Mouse (Mus musculus): Measurements from ENCODE around the gene Peak1. TPM values are rescaled to one million over a fixed set of nuclear protein-coding genes. Genes with fewer than 3 reads are reported as not detected.
A peak's percentile ranks its signal among the peaks of the same experiment; 100 is the strongest.

Peak1 gene
- total RNA-seq, 2 experiments from 2014 or later, result 36.7 TPM

- TF ChIP-seq CTCF (IDR thresholded peaks at IDR 0.05), result peak; percentile 8
- Histone ChIP-seq H3K4me3 (no peak overlapping the region), H3K27ac (no peak overlapping the region)
- intact Hi-C loops (cut with DNase I), result loop anchor here (10.0 kb wide), 1 partner anchor 90 kb away; no protein-coding TSS in a partner anchor
- no peak for DNase-seq (ENCODE audit: extremely low spot score in 1 of 2, low spot score in 2 of 2)
These were observed 3.5 kb downstream of the Peak1 start for GRCm38 (mm10) chr9:56414322-56414721.

DNA sequence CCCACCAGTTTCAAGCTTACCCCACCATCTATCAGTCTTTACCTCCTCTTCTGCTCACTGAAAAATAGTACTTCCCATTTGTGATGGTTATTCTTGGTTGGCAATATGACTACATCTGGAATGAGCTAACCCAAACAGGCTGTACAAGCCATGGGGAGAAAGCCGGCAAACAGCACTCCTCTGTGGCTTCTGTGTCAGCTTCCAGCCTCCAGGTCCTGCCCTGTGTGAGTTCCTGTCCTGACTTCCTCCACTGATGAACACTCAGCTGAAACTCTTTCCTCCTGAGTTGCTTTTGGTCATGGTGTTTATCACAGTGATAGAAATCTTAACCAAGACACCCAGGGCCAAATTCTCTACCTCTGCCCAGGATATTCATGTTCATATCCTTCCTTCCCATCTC, 5.2 kb downstream of the Peak1 start:
- intact Hi-C loops (cut with DNase I), result loop anchor here (10.0 kb wide), 1 partner anchor 88 kb away; no protein-coding TSS in a partner anchor
- no peak for DNase-seq (ENCODE audit: extremely low spot score in 1 of 2, low spot score in 2 of 2)
- no peak overlapping the region for H3K27ac ChIP-seq

DNA sequence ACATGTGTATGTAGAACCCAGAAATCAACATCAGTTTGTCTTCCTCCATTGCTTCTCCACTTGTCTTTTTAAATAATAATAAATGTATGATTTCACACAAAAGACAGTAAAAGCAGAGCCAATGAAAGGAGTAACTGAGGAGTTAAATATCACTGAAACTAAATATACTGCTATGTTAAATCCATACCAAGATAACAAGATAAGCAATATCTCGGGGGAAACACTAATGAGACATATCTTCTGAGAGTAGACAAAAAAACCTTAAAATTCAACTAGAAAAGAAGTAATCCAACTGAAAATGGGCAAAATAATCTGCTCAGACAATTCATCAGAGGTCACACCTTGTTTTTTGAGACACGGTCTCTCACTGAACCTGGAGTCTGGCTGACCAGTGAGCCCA, 7.9 kb downstream of the Peak1 start:
- no peak overlapping the region for H3K27ac ChIP-seq
- TF ChIP-seq CTCF (IDR thresholded peaks at IDR 0.05), result no peak
- no peak for DNase-seq (ENCODE audit: extremely low spot score in 1 of 2, low spot score in 2 of 2)
- H3K4me3 ChIP-seq, result no peak overlapping the region
- intact Hi-C loops (cut with DNase I), result loop anchor here (10.0 kb wide), 1 partner anchor 85 kb away; no protein-coding TSS in a partner anchor

More for the DNA sequence above, 5.2 kb downstream of the Peak1 start:
- no peak for TF ChIP-seq CTCF (IDR thresholded peaks at IDR 0.05)
- no peak overlapping the region for H3K4me3 ChIP-seq

GRCm38 (mm10) chr9:56404619-56405018, 13.2 kb downstream of the Peak1 start:
- H3K4me3 ChIP-seq, result no peak overlapping the region
- TF ChIP-seq CTCF (IDR thresholded peaks at IDR 0.05), result no peak
- intact Hi-C loops (cut with DNase I), result no loop called here
- DNase-seq (ENCODE audit: extremely low spot score in 1 of 2, low spot score in 2 of 2), result no peak
- H3K27ac ChIP-seq, result no peak overlapping the region

GRCm38 (mm10) chr9:56396306-56396705, 21.6 kb downstream of the Peak1 start:
- TF ChIP-seq CTCF (IDR thresholded peaks at IDR 0.05), result no peak
- intact Hi-C loops (cut with DNase I), result no loop called here
- no peak overlapping the region for H3K4me3 ChIP-seq
- no peak for DNase-seq (ENCODE audit: extremely low spot score in 1 of 2, low spot score in 2 of 2)
- peak overlapping the region; percentile 32; the same call in 1 of the 2 replicates for H3K27ac ChIP-seq

DNA sequence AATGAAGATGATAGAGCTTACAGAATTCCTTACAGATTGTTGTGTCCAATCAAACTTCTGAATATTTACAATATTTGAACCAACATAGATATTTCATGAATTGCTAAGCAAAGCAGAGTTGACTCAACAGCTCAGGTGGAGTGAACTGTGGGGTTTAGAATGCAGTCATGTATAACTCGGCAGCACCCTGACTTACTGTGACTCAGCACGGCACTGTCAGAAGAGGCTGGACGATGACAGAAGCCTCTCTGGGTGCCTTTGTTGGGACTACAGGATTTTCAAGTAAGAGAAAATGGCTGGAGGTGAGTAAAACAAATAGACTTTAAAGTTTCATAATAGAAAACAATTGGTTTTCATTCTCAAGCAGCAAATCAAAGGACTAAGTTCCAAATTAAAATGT, 25.0 kb downstream of the Peak1 start:
- TF ChIP-seq CTCF (IDR thresholded peaks at IDR 0.05), result no peak
- DNase-seq (ENCODE audit: extremely low spot score in 1 of 2, low spot score in 2 of 2), result no peak
- Histone ChIP-seq H3K4me3 (no peak overlapping the region), H3K27ac (no peak overlapping the region)
- intact Hi-C loops (cut with DNase I), result no loop called here

DNA sequence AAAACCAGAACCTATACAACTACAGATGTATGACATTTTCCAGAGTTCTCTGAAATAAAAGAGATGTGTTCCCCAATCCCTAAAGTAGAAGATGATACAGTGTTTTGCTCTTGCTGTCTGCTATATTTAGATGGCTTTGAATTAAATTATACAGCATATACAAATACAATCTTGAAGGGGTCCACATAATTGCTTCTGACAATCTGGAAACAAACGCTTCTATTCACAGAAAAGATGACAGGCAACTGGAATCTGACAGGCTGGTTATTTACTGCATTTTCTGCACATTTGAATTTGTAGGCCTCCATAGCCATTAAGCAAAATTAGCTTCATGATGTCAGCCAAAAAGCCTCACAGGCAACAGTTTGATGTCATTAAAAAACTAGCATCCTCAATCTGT, 35.1 kb downstream of the Peak1 start:
- no peak overlapping the region for H3K4me3 ChIP-seq
- no peak for DNase-seq (ENCODE audit: extremely low spot score in 1 of 2, low spot score in 2 of 2)
- TF ChIP-seq CTCF (IDR thresholded peaks at IDR 0.05), result no peak
- intact Hi-C loops (cut with DNase I), result no loop called here
- no peak overlapping the region for H3K27ac ChIP-seq

- no peak for TF ChIP-seq CTCF (IDR thresholded peaks at IDR 0.05)
These were observed 43.5 kb downstream of the Peak1 start for GRCm38 (mm10) chr9:56374401-56374800.

DNA sequence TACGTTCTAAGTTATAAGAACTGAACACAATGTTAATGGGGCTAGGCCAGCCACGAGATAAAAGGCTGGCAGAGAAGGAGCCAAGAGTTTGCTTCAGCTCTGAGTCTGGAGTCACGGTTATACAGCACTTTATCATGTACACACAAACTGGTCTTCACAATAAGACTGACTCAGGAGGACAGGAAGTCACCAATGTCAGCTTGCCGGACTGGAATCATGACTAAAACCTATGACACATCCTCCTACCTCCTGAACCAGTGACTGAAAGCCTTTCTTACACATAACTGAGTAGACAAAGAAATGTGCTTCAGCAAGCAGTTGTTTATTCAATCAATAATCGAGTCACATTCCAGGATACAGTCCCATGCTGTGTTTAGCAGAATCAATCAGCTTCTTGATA, 47.2 kb downstream of the Peak1 start:
- TF ChIP-seq CTCF (IDR thresholded peaks at IDR 0.05), result no peak
- Histone ChIP-seq H3K4me3 (no peak overlapping the region), H3K27ac (no peak overlapping the region)
- intact Hi-C loops (cut with DNase I), result loop anchor here (5.0 kb wide), 1 partner anchor 98 kb away; no protein-coding TSS in a partner anchor
- no peak for DNase-seq (ENCODE audit: extremely low spot score in 1 of 2, low spot score in 2 of 2)

More at GRCm38 (mm10) chr9:56374401-56374800, 43.5 kb downstream of the Peak1 start:
- DNase-seq (ENCODE audit: extremely low spot score in 1 of 2, low spot score in 2 of 2), result no peak
- no peak overlapping the region; the same call in none of the 2 replicates for H3K27ac ChIP-seq
- no peak overlapping the region for H3K4me3 ChIP-seq
- intact Hi-C loops (cut with DNase I), result loop anchor here (5.0 kb wide), 1 partner anchor 102 kb away; no protein-coding TSS in a partner anchor

- Histone ChIP-seq H3K27ac (no peak overlapping the region), H3K4me3 (no peak overlapping the region)
- TF ChIP-seq CTCF (IDR thresholded peaks at IDR 0.05), result no peak
- no peak for DNase-seq (ENCODE audit: extremely low spot score in 1 of 2, low spot score in 2 of 2)
- intact Hi-C loops (cut with DNase I), result no loop called here
These were observed 49.1 kb downstream of the Peak1 start for GRCm38 (mm10) chr9:56368814-56369213.

DNA sequence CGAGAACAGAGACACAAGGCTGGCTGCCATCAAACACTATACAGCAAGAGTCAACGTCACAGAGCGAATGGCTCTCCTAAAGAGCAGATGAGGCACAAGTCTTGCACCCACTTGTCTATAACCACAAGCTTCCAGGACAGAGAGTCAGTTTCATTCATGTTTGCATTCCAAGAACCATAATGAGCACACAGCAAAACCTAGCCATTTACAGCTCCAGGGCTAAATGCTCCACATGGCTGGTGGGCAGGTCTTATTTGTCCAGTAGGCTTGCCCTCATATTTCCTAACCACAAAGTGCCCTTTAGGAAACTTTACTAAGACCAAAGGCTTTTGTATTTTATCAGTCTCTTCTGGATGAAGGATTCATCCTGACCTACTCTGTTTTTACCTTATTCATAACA, 54.6 kb downstream of the Peak1 start:
- intact Hi-C loops (cut with DNase I), result no loop called here
- no peak for TF ChIP-seq CTCF (IDR thresholded peaks at IDR 0.05)
- H3K4me3 ChIP-seq, result no peak overlapping the region
- H3K27ac ChIP-seq, result no peak overlapping the region
- DNase-seq (ENCODE audit: extremely low spot score in 1 of 2, low spot score in 2 of 2), result no peak

DNA sequence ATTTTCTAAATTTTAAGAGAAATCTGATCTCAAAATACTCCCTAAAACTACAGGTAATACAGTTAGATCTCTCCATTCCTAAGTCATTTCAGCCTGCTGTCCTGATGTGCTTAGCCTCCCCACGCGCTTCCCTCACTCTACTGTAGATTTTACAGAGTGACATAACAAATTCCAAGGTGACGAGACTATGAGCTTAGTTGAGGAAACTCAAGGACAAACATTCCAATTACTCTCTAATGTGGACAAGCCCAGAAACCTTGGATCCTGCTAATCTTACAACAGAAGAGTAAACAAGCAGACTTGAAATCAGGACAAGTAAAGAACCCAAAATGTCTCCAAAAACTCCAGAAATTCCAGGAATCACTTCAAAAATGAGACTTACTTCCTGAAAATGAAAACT, 58.6 kb downstream of the Peak1 start:
- DNase-seq (ENCODE audit: extremely low spot score in 1 of 2, low spot score in 2 of 2), result no peak
- no peak overlapping the region for H3K4me3 ChIP-seq
- no peak for TF ChIP-seq CTCF (IDR thresholded peaks at IDR 0.05)
- H3K27ac ChIP-seq, result no peak overlapping the region
- intact Hi-C loops (cut with DNase I), result no loop called here

GRCm38 (mm10) chr9:56355186-56355585, 62.7 kb downstream of the Peak1 start:
- intact Hi-C loops (cut with DNase I), result no loop called here
- DNase-seq (ENCODE audit: extremely low spot score in 1 of 2, low spot score in 2 of 2), result no peak
- Histone ChIP-seq H3K4me3 (no peak overlapping the region), H3K27ac (no peak overlapping the region)
- no peak for TF ChIP-seq CTCF (IDR thresholded peaks at IDR 0.05)
